Comparison of ENCODE assay signal across 8 mouse cellular contexts in the genomic region with DNA sequence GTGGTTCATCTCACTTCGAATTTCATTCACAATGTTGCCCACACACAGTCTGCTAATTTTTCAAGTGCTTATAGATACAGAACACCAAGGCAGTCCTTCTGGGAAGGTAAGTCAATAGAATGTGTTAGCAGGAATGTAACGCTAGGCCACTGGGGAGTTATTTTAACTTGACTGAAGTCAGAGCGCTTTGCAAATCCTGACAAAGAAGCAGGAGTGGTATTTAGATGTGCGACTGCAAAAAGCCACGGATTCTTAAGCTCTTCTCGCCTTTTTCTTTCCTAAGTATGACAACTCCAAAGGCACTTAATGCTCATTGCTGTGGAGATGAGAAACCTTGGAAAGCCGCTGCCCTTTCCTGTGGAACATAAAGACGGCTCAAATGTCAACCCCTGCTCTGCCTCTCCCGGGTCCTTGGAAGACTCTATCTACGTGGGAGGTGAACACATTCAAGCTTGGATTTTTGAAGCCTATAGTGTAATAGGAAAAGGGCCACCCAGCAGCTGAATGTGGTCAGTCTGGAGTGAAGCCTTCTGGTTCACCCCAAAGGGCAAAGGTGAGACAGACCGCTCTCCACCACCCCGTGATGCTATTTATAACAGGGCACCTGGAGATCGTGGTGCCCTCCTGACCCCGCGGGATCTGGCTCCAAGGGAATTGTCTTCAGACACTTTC. TPM values are rescaled to one million over a fixed set of nuclear protein-coding genes. Genes with fewer than 3 reads are reported as not detected.
A peak's percentile ranks its signal among the peaks of the same experiment; 100 is the strongest.
DNase-seq lines count a peak whose midpoint lies in the region; ATAC-seq and TF ChIP-seq lines count a peak whose summit lies in the region.

No protein-coding gene starts in this region.

- no peaks in the 10 kb centered on the region for H3K27me3 ChIP-seq in heart, embryonic 12.5 days (replicated peaks)
- peaks cover 2% of the 10 kb centered on the region; the same call in 1 of the 2 replicates for H3K27me3 ChIP-seq in ES-Bruce4 (ENCODE audit: control insufficient read depth, insufficient read depth, low read length, poor library complexity, severe bottlenecking)
- peaks cover 7% of the 10 kb centered on the region; the same call in 1 of the 2 replicates for H3K27me3 ChIP-seq in forebrain, embryonic 11.5 days (ENCODE audit: control insufficient read depth, insufficient read depth, low read length)

- H3K9me3 ChIP-seq in heart, embryonic 12.5 days (replicated peaks), result no peaks in the 10 kb centered on the region
- 0 out of 2 replicates have a peak, but pooled peaks cover 2% of the 10 kb centered on the region for H3K9me3 ChIP-seq in ES-Bruce4 (replicated peaks; ENCODE audit: control insufficient read depth, insufficient read depth, low read length, poor library complexity, severe bottlenecking)
- no peaks in the 10 kb centered on the region for H3K9me3 ChIP-seq in forebrain, embryonic 11.5 days (ENCODE audit: control insufficient read depth, low read length)

- no peak for TF ChIP-seq POLR2A in ES-Bruce4 (IDR thresholded peaks at IDR 0.05; ENCODE audit: insufficient read depth, low read length)
- no peak for TF ChIP-seq POLR2A in olfactory bulb, adult 2 months (IDR thresholded peaks at IDR 0.05; ENCODE audit: insufficient read depth, low read depth, low read length)

- 10% methylated on average over 15 of the region's 15 CpGs for WGBS in heart, embryonic 12.5 days
- WGBS in forebrain, embryonic 11.5 days, result 12% methylated on average over 15 of the region's 15 CpGs
- 19% methylated on average over 15 of the region's 15 CpGs for WGBS in olfactory bulb, adult 2 months

- intact Hi-C loops in heart, postnatal 36 days (cut with DNase I), result loop anchor here (2.0 to 5.0 kb wide), 4 partner anchors 65 to 315 kb away; a partner anchor contains a TSS
- intact Hi-C loops in left cerebral cortex, postnatal 25 days (cut with DNase I), result loop anchor here (2.0 to 5.0 kb wide), 4 partner anchors 50 to 315 kb away; no protein-coding TSS in a partner anchor

- H3K36me3 ChIP-seq in heart, embryonic 12.5 days, result peaks cover 3% of the 10 kb centered on the region; the same call in 1 of the 2 replicates
- no peaks in the 10 kb centered on the region for H3K36me3 ChIP-seq in ES-Bruce4 (ENCODE audit: control insufficient read depth, insufficient read depth, low read length, poor library complexity, severe bottlenecking)
- H3K36me3 ChIP-seq in forebrain, embryonic 11.5 days (ENCODE audit: control insufficient read depth, insufficient read depth, low read length), result no peaks in the 10 kb centered on the region

- peak overlapping the region; percentile 91 for H3K4me3 ChIP-seq in heart, embryonic 12.5 days
- H3K4me3 ChIP-seq in ES-Bruce4 (ENCODE audit: low read depth, low read length), result peak overlapping the region; percentile 80
- peak overlapping the region; percentile 48 for H3K4me3 ChIP-seq in forebrain, embryonic 11.5 days (ENCODE audit: low read depth, low read length)
- H3K4me3 ChIP-seq in olfactory bulb, adult 2 months (ENCODE audit: insufficient read depth, low read depth, low read length), result peak overlapping the region; percentile 76

- peaks cover 10% of the 10 kb centered on the region; the same call in 1 of the 2 replicates for H3K4me1 ChIP-seq in heart, embryonic 12.5 days (replicated peaks)
- H3K4me1 ChIP-seq in ES-Bruce4 (ENCODE audit: control insufficient read depth, insufficient read depth, low read length), result no peaks in the 10 kb centered on the region
- H3K4me1 ChIP-seq in forebrain, embryonic 11.5 days (replicated peaks; ENCODE audit: control insufficient read depth, insufficient read depth, low read length), result no peaks in the 10 kb centered on the region
- H3K4me1 ChIP-seq in olfactory bulb, adult 2 months (ENCODE audit: control insufficient read depth, insufficient read depth, low read length), result peaks cover 5% of the 10 kb centered on the region; the same call in 1 of the 2 replicates

- DNase-seq in heart, postnatal 36 days, result no peak
- DNase-seq in forebrain, embryonic 11.5 days (ENCODE audit: low spot score), result no peak
- DNase-seq in left cerebral cortex, postnatal 25 days (ENCODE audit: low spot score in 2 of 2), result peak; percentile 47 to 77
- no peak for DNase-seq in gastrocnemius, adult 8-10 months (ENCODE audit: low spot score in 2 of 2)

- TF ChIP-seq CTCF in ES-Bruce4 (IDR thresholded peaks at IDR 0.05; ENCODE audit: low read depth, low read length), result no peak
- no peak for TF ChIP-seq CTCF in olfactory bulb, adult 2 months (IDR thresholded peaks at IDR 0.05; ENCODE audit: insufficient read depth, low read depth, low read length)

- ATAC-seq in heart, embryonic 12.5 days (ENCODE audit: insufficient number of reproducible peaks, low FRiP score), result peak; percentile 31
- ATAC-seq in forebrain, embryonic 11.5 days (replicated peaks; ENCODE audit: low FRiP score), result peak; percentile 43; the same call in 1 of the 2 replicates
- no peak for ATAC-seq in monocyte, adult 5-6 weeks (replicated peaks; ENCODE audit: insufficient number of reproducible peaks, low FRiP score, low TSS enrichment, poor library complexity, severe bottlenecking)

- H3K9ac ChIP-seq in heart, embryonic 12.5 days, result peak overlapping the region; percentile 92
- H3K9ac ChIP-seq in ES-Bruce4 (ENCODE audit: low read depth, poor library complexity, severe bottlenecking), result peak overlapping the region; percentile 36; the same call in 1 of the 2 replicates
- H3K9ac ChIP-seq in forebrain, embryonic 11.5 days (ENCODE audit: low read length), result peak overlapping the region; percentile 52

- peak overlapping the region; percentile 89 for H3K4me2 ChIP-seq in heart, embryonic 12.5 days
- H3K4me2 ChIP-seq in forebrain, embryonic 11.5 days (ENCODE audit: low read depth, low read length, severe bottlenecking), result peak overlapping the region; percentile 99

- TF ChIP-seq EP300 in ES-Bruce4 (IDR thresholded peaks at IDR 0.05; ENCODE audit: insufficient read depth, low read depth, low read length), result no peak

- H3K27ac ChIP-seq in heart, embryonic 12.5 days (ENCODE audit: poor library complexity, severe bottlenecking), result peak overlapping the region; percentile 61
- H3K27ac ChIP-seq in ES-Bruce4 (ENCODE audit: insufficient read depth, low read length), result no peak overlapping the region
- no peak overlapping the region for H3K27ac ChIP-seq in forebrain, embryonic 11.5 days (ENCODE audit: low read depth, low read length)
- no peak overlapping the region for H3K27ac ChIP-seq in olfactory bulb, adult 2 months (ENCODE audit: insufficient read depth, low read depth, low read length)

RNA-seq across cellular contexts. Expression of a gene that starts 3.0 kb away (rescaled TPM):
- 64.6 and 67.9 TPM in 2 replicates for polyA plus RNA-seq in heart, embryonic 12.5 days (2016; fragmentation: Nextera tagmentation; extraction: Ambion mirVana)
- total RNA-seq in heart, postnatal 36 days (2021), result 100 to 1,000 TPM; 184 to 233 TPM
- polyA plus RNA-seq in ES-Bruce4 (2011; ENCODE audit: insufficient read depth, insufficient read length, low read depth, missing spikeins), result 3.2 and 3.4 TPM in 2 replicates
- 4.0 and 4.3 TPM in 2 replicates for polyA plus RNA-seq in forebrain, embryonic 11.5 days (2014; fragmentation: Nextera tagmentation; extraction: Ambion mirVana)
- 10 to 100 TPM; 23.1 to 25.4 TPM for total RNA-seq in left cerebral cortex, postnatal 25 days (2021)
- not detected in 2 replicates for polyA plus RNA-seq in olfactory bulb, adult 2 months (2012; ENCODE audit: insufficient read depth, insufficient read length, low replicate concordance, missing spikeins)
- 0.19 TPM in 1 of 3 replicates, not detected in the others for total RNA-seq in monocyte, adult 5-6 weeks (2017)
- total RNA-seq in gastrocnemius, adult 8-10 months (2022), result 10 to 100 TPM; 10.3 to 26.3 (median 20.2) TPM

Comparison
In these comparisons a context has a peak if more than half of its experiments do, and no peak if none do; other contexts are left out.
1. H3K9ac ChIP-seq: peak in every context shown above with its lines; median percentile 92 in heart, embryonic 12.5 days; 52 in forebrain, embryonic 11.5 days; 36 in ES-Bruce4.
2. DNase-seq: peak in left cerebral cortex, postnatal 25 days (2 of 2); none in heart, postnatal 36 days (0 of 2), forebrain, embryonic 11.5 days (single experiment) and gastrocnemius, adult 8-10 months (0 of 2).
3. Peak in every context shown above with its lines, with median percentiles within 50 percentile points of each other: H3K4me3 ChIP-seq.